Mouse (Mus musculus) intestine, embryonic 14.5 days (tissue): Measurements from ENCODE around the gene Timp3. TPM values are rescaled to one million over a fixed set of nuclear protein-coding genes. Genes with fewer than 3 reads are reported as not detected.

ENCODE experiments used
- ATAC-seq: fragments of 200-750 bp; cut with Nextera tagmentation; replicated peaks from 2 replicates; pipeline ENCODE4 v1.8.0; 2017; ENCODE audit warnings: low read depth, moderate number of reproducible peaks, moderate TSS enrichment, moderate library complexity; ENCODE audit not compliant: low FRiP score, low TSS enrichment
- DNase-seq: peaks from one replicate; pipeline ENCODE4 v3.0.0-alpha.2; 2018; ENCODE audit warnings: low spot score
- H3K27ac ChIP-seq: fragments of 300-500 bp; sonication (generic); 2 replicates; pipeline ENCODE4 v1.5.1; 2014; ENCODE audit warnings: low read depth, mild to moderate bottlenecking, control low read depth
- H3K27me3 ChIP-seq: fragments of 300-500 bp; sonication (generic); replicated peaks from 2 replicates; pipeline ENCODE4 v1.6.1; 2014; ENCODE audit warnings: low read length, control low read depth; ENCODE audit not compliant: control insufficient read depth, insufficient read depth
- H3K36me3 ChIP-seq: fragments of 300-500 bp; sonication (generic); 2 replicates; pipeline ENCODE4 v1.6.1; 2014; ENCODE audit warnings: low read length, control low read depth; ENCODE audit not compliant: control insufficient read depth, insufficient read depth
- H3K4me1 ChIP-seq: fragments of 300-500 bp; sonication (generic); replicated peaks from 2 replicates; pipeline ENCODE4 v1.6.1; 2014; ENCODE audit warnings: low read length, control low read depth, mixed read lengths; ENCODE audit not compliant: control insufficient read depth, insufficient read depth
- H3K4me2 ChIP-seq: fragments of 300-500 bp; sonication (generic); 2 replicates; pipeline ENCODE4 v1.6.1; 2014; ENCODE audit warnings: low read length
- H3K4me3 ChIP-seq: fragments of 300-500 bp; sonication (generic); 2 replicates; pipeline ENCODE4 v1.5.1; 2014; ENCODE audit warnings: low read depth, low read length, control low read depth, mixed read lengths
- H3K9ac ChIP-seq: fragments of 300-500 bp; sonication (generic); 2 replicates; pipeline ENCODE4 v1.6.1; 2014; ENCODE audit warnings: mild to moderate bottlenecking, low read length
- H3K9me3 ChIP-seq: fragments of 300-500 bp; sonication (generic); 2 replicates; pipeline ENCODE4 v1.6.1; 2016; ENCODE audit warnings: low read length, control low read depth; ENCODE audit not compliant: control insufficient read depth
- WGBS: fragments of 180-500 bp; shearing (Covaris S2); extraction: QIAGEN DNeasy Blood & Tissue Kit; methylation state at CpG from one replicate; pipeline ENCODE4 v1.1.7; 2014; 5-methylcytosine and 5-hydroxymethylcytosine counted together
- polyA plus RNA-seq: library from polyadenylated mRNA; unstranded; fragments of >200 nt; fragmentation: Nextera tagmentation; extraction: Ambion mirVana; gene quantifications from 2 replicates; pipeline ENCODE4 v1.2.1, GENCODE M21; 2014

Timp3 gene
- polyA plus RNA-seq, result 58.4 and 68.4 TPM in 2 replicates

- WGBS, result 1% methylated on average over 65 of the region's 65 CpGs
- Histone ChIP-seq H3K4me2 (peak within 1 kb of the TSS; percentile 93), H3K9ac (peak within 1 kb of the TSS; percentile 59)
Measured at GRCm38 (mm10) chr10:86300293-86301116, at the start of gene Timp3. Gene Timp3 (plus strand): TSS chr10:86300372.

DNA sequence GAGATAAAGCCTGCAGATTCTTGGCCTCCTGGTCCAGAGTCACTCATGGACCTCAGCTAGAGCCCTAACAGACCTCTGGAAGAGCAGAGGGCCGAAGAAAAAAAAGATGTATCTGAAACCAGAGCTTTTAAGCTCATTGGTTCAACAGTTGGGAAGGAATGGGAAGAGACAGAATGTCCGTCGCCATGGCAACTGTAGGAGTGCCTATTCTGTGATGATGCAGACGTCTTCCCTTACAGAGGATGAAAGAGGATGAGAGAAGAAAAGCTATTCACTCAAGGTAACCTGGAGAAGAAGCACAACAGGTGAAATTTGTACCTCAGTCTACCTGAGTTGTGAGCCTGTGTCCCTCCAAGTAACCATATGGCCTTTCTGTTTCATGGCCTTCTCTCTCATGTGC lies 44.0 kb upstream of the Timp3 start:
- Histone ChIP-seq H3K4me2 (no peak overlapping the region), H3K4me1 (no peaks in the 10 kb centered on the region), H3K27ac (no peak overlapping the region), H3K4me3 (no peak overlapping the region), H3K36me3 (no peaks in the 10 kb centered on the region), H3K27me3 (no peaks in the 10 kb centered on the region), H3K9ac (no peak overlapping the region), H3K9me3 (no peaks in the 10 kb centered on the region)
- DNase-seq (no peak), ATAC-seq (no peak)
- WGBS, result 50% methylated on average over 4 of the region's 4 CpGs

More at GRCm38 (mm10) chr10:86300293-86301116, at the start of gene Timp3:
- Histone ChIP-seq H3K27me3 (0 out of 2 replicates have a peak, but pooled peaks cover 4% of the 10 kb centered on the region), H3K4me3 (peak within 1 kb of the TSS; percentile 78), H3K4me1 (peaks cover 28% of the 10 kb centered on the region), H3K27ac (peak within 1 kb of the TSS; percentile 51), H3K9me3 (no peaks in the 10 kb centered on the region), H3K36me3 (no peaks in the 10 kb centered on the region)
- ATAC-seq, result peak; percentile 85
- DNase-seq, result peak; percentile 85

DNA sequence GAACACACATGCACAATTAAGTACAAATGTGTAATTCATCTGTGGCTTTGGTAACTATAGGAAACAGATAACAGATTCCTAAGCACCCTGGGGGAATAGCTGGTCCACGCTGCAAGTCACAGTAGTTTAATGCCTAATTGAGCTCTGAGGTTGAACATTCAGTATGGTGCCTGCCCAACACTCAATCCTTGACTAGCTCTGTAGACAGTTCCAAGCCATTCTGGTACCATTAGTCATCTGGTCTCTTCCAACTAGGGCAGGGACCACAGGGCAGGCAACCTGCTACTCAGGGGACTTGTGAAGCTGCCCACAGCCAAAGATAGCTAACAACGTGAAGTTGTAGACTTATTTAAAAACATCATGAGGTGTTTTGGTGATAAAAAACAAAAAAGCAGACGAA lies 43.1 kb upstream of the Timp3 start:
- H3K4me2 ChIP-seq, result no peak overlapping the region
- WGBS, result 77% methylated on average over 3 of the region's 3 CpGs
- no peaks in the 10 kb centered on the region for H3K9me3 ChIP-seq
- H3K4me3 ChIP-seq, result no peak overlapping the region
- no peaks in the 10 kb centered on the region for H3K36me3 ChIP-seq
- no peak overlapping the region for H3K9ac ChIP-seq
- H3K4me1 ChIP-seq, result no peaks in the 10 kb centered on the region
- DNase-seq (no peak), ATAC-seq (no peak)
- H3K27ac ChIP-seq, result no peak overlapping the region
- no peaks in the 10 kb centered on the region for H3K27me3 ChIP-seq

DNA sequence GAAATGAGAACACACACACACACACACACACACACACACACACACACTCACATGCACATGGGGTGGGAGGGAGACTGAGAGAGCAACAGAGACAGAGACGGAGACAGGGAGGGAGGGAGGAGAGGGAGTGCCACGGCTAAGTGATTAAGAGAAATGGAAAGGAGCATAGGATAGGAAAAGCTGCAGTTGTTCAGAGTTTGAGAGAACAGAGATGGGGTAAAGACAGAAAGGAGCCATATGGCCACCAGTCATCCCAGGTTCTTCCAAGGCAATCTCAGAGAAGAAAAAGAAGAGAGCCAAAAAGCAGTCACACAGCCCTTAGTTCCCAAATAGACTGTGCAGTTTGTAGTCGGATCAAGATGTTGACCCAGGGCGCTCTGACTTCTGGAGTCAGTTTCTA lies 42.1 kb upstream of the Timp3 start:
- ATAC-seq, result no peak
- H3K27me3 ChIP-seq, result no peaks in the 10 kb centered on the region
- no peaks in the 10 kb centered on the region for H3K36me3 ChIP-seq
- no peak overlapping the region for H3K4me2 ChIP-seq
- no peaks in the 10 kb centered on the region for H3K9me3 ChIP-seq
- H3K4me3 ChIP-seq, result no peak overlapping the region
- no peaks in the 10 kb centered on the region for H3K4me1 ChIP-seq
- no peak overlapping the region for H3K9ac ChIP-seq
- no peak for DNase-seq
- 80% methylated on average over 4 of the region's 4 CpGs for WGBS
- no peak overlapping the region for H3K27ac ChIP-seq

DNA sequence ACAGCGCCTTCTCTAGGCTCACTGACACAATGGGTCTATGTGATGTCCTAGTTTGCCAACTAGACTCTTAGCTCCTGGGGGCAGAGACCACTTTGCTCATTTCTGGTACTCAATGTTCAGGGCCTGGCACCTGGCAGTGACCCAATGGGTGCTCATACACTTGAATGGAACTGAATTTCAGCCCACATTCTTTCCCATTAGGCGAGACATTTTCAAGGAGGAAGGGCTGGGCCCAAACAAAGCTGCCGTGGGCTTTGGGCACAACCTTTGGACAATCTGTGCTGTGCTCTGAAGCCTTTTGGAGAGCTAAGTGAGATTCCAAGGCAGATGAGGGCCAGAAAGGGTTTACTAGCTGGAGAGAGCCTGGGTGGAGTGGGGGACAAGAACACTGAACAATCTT lies 41.2 kb upstream of the Timp3 start:
- Histone ChIP-seq H3K9ac (no peak overlapping the region), H3K9me3 (no peaks in the 10 kb centered on the region), H3K4me2 (no peak overlapping the region), H3K27me3 (no peaks in the 10 kb centered on the region), H3K4me3 (no peak overlapping the region), H3K27ac (no peak overlapping the region), H3K36me3 (no peaks in the 10 kb centered on the region), H3K4me1 (no peaks in the 10 kb centered on the region)
- WGBS, result 81% methylated on average over 3 of the region's 3 CpGs
- no peak for DNase-seq
- ATAC-seq, result no peak

DNA sequence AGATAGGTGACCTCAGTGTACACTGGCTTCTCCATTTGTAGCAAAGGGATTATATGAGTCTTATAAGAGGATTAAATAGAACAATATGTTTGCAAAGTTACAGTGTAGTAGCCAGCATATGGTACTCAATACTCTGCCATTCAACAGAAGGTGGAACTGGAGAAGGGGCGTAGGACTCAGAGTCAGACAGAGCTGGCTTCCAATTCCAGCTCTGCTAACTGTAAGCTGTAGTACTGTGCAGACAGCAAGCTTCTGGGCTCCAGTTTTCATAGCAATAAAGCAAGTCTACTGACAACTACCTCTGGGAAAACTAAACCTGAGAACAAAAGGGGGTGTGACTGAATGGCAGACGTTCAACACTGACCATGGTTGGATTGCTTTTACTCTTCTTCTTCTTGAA lies 38.4 kb upstream of the Timp3 start:
- DNase-seq (no peak), ATAC-seq (no peak)
- Histone ChIP-seq H3K4me3 (no peak overlapping the region), H3K27ac (no peak overlapping the region), H3K9ac (no peak overlapping the region), H3K9me3 (no peaks in the 10 kb centered on the region), H3K4me1 (no peaks in the 10 kb centered on the region), H3K4me2 (no peak overlapping the region), H3K36me3 (no peaks in the 10 kb centered on the region), H3K27me3 (no peaks in the 10 kb centered on the region)
- 91% methylated on average over 2 of the region's 2 CpGs for WGBS

DNA sequence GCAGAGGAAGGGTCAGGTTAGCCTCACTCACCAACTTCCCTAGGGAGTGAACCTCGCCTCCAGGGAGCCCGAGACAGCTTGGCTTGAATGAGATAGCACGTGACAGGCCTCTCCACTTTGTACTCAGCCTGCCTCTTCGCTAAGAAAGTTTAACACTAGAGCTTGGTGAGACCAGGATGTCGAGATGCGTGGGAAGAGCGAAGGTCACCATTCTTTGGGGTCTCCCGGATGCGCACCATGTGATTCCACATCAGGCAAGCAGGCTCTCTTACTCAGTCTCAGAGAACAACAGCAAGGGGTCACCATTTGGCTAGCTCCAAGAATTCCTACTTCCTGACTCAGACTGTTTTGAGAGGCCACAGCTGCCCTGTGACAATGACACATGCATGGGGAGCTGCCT lies 35.6 kb upstream of the Timp3 start:
- Histone ChIP-seq H3K36me3 (no peaks in the 10 kb centered on the region), H3K4me3 (no peak overlapping the region), H3K27ac (no peak overlapping the region), H3K4me1 (no peaks in the 10 kb centered on the region), H3K9me3 (no peaks in the 10 kb centered on the region), H3K9ac (no peak overlapping the region), H3K4me2 (no peak overlapping the region), H3K27me3 (no peaks in the 10 kb centered on the region)
- no peak for ATAC-seq
- DNase-seq, result no peak
- 76% methylated on average over 9 of the region's 9 CpGs for WGBS

GRCm38 (mm10) chr10:86270254-86270653 lies 29.9 kb upstream of the Timp3 start:
- no peak overlapping the region for H3K27ac ChIP-seq
- ATAC-seq, result no peak
- 30% methylated on average over 3 of the region's 3 CpGs for WGBS

GRCm38 (mm10) chr10:86272826-86273225 lies 27.3 kb upstream of the Timp3 start:
- no peak overlapping the region for H3K4me2 ChIP-seq
- H3K9ac ChIP-seq, result no peak overlapping the region
- H3K27me3 ChIP-seq, result no peaks in the 10 kb centered on the region
- WGBS, result 85% methylated on average over 3 of the region's 3 CpGs
- ATAC-seq (no peak), DNase-seq (no peak)
- no peaks in the 10 kb centered on the region for H3K9me3 ChIP-seq
- no peaks in the 10 kb centered on the region; the same call in 1 of the 2 replicates for H3K4me1 ChIP-seq
- H3K36me3 ChIP-seq, result no peaks in the 10 kb centered on the region
- no peak overlapping the region for H3K27ac ChIP-seq
- no peak overlapping the region for H3K4me3 ChIP-seq

More at GRCm38 (mm10) chr10:86270254-86270653, 29.9 kb upstream of the Timp3 start:
- no peak overlapping the region for H3K4me3 ChIP-seq
- H3K9ac ChIP-seq, result no peak overlapping the region
- H3K9me3 ChIP-seq, result no peaks in the 10 kb centered on the region
- H3K4me1 ChIP-seq, result no peaks in the 10 kb centered on the region; the same call in 1 of the 2 replicates
- no peak overlapping the region for H3K4me2 ChIP-seq
- no peaks in the 10 kb centered on the region for H3K36me3 ChIP-seq
- no peak for DNase-seq
- no peaks in the 10 kb centered on the region for H3K27me3 ChIP-seq
